Mouse (Mus musculus) heart, adult 11 months (tissue): ENCODE results near the gene Iqsec1.
"Not testable (repeated sequence)": the region's sequence is repeated elsewhere in the genome, so short reads cannot be mapped to it uniquely, and the experiment has no call there.

ENCODE experiments used
- DNase-seq: peaks from one replicate; pipeline ENCODE4 v3.0.0; 2022

Iqsec1 gene

DNA sequence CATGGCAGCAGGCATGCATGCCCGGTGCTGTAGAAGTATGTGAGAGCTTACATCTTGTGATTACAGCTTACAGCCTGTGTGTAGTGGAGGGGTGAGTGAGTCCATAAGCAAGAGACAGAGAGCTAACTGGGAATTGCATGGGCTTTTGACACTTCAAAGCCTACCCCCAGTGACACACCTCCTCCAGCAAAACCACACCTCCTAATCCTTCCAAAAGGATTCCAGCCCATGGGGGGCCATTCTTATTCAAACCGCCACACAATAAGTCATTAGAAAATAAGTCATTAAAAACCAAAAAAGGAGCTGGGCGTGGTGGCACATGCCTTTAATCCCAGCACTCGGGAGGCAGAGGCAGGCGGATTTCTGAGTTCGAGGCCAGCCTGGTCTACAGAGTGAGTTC lies 340.1 kb downstream of the Iqsec1 start:
- DNase-seq: no peak

DNA sequence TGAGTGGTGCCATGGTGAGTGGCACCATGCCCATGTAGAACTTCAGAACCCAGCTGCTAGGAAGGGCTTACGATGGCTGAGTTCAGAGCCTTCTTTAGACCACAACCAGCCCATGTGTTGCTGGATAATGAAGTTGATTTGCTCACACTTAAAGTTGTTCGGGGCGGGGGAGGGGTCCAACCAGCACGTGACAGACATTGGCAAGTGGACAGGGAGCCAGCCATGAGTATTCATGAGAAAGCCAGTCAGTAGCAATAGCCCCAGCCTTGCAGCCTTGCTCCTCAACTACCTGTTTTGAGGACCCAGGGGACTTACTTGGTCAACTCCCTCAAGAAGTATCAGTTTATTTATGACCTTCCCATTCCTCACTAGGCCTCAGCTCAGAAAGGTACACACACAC lies 343.5 kb downstream of the Iqsec1 start:
- DNase-seq: no peak

DNA sequence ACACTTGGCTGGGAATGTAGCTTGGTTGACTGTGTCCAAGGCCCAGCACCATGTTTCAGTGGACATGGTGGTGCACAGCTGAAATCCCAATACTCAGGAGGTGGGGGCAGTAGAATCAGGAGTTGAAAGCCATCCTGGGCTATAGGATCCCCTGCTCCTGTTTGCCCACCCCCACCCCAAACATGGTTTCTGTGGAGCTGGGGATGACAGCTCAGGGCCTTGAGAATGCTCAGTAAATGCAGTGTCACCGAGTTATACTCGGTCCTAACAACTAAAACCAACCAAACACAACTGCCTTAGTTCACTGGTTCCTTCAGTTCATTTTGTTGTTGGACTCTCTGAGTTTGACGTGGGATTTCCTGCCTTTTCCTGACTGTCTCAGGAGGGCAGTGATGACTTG lies 345.4 kb downstream of the Iqsec1 start:
- DNase-seq: peak; percentile 81

DNA sequence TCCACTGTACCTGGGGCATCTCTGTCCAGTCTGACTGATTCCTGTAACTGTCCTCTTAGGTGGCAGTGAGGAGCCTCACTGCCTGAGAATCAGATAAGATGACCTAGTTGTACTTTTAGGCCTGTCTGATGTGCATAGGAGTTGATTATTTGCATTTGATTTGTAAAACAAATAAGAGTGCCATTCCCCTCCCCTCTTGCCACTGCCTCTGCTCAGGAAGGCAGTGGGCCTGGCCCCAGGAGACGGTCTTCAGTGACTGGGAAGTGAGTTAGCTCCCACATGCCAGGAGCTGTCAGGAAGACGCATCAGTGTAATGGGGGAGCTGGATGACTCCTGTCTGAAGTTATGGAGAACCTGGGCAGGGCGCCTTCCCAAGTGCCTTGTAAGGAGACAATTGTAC lies 352.9 kb downstream of the Iqsec1 start:
- no peak for DNase-seq

DNA sequence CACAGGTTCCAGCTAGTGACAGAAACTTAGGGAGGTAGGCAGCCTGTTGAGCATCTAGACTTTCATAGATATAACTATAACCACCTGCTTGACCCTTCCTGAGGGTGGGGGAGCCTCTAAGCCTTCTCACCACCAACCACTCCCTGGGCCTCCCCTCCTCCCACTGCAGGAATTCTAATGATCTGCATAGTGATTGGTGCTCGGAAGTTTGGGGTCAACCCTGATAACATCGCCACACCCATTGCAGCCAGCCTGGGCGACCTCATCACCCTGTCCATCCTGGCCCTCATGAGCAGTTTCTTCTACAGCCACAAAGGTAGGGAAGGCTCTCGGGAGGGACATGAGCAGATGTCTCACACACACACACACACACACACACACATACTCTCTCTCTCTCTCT lies 353.4 kb downstream of the Iqsec1 start:
- DNase-seq: no peak

DNA sequence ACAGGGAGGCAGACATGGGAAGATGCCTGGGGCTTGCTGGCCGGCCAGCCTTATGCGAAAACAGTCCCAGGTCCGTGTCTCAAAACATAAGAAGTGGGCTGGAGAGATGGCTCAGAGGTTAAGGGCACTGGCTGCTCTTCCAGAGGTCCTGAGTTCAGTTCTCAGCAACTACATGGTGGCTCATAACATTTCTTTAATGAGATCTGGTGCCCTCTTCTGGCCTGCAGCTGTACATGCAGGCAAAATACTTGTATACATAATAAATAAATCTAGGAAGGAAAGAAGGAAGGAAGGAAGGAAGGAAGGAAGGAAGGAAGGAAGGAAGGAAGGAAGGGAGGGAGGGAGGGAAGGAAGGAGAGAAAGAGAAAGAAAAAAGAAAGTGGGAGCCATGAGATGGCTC lies 356.0 kb downstream of the Iqsec1 start:
- not testable (repeated sequence) for DNase-seq

DNA sequence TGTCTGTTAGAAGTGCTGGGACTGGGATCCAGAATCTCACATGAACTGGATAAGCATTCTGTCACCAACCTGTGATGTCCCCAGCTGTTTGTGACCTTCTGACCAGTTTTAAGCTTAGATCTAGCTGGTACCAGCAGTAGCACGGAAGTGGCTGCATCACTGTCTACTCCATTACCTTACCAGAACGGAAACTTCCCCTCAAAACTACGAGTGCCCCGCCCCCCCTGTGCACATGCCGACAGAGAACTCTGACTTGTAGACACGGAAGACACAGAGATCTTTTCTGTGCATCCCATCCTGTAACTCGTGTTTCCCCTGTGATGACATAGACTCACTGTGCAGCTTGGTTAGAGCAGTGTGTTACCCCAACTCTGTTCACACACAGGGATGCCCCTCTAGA lies 358.1 kb downstream of the Iqsec1 start:
- DNase-seq: no peak

DNA sequence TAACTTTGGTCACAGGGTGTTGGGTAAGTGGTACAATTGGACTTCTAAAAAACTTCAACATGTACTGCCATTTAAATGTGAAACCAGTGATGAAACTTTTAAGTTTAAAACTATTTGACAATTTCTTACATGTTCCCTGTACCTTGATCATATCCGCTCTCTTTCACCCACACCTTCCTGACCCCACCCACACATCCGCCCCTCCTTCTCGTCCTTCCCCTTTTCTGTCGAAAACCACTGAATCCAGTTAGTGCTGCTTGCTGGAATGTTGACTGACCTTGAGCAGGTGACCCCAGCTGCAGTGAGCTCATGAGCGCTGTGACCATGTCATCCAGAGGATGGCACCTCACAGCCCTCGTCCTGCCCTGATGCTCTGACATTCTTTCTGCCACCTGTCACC lies 359.0 kb downstream of the Iqsec1 start:
- DNase-seq: no peak

DNA sequence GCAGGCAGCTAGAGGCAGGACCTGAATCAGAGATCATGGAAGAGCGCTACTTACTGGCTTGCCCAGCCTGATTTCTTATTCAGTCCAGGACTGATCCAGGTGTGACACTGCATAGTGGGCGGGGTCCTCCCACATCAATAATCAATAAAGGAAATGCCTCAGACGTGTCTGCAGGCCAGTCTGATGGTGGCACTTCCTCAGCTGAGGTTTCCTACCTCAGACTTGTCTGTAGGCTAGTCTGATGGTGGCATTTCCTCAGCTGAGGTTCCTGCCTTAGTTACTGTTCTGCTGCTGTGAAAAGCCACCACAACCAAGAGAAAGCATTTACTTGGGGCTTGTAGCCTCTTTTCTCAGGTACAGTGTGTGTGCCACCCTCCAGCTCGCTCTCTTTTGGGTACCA lies 360.9 kb downstream of the Iqsec1 start:
- no peak for DNase-seq

DNA sequence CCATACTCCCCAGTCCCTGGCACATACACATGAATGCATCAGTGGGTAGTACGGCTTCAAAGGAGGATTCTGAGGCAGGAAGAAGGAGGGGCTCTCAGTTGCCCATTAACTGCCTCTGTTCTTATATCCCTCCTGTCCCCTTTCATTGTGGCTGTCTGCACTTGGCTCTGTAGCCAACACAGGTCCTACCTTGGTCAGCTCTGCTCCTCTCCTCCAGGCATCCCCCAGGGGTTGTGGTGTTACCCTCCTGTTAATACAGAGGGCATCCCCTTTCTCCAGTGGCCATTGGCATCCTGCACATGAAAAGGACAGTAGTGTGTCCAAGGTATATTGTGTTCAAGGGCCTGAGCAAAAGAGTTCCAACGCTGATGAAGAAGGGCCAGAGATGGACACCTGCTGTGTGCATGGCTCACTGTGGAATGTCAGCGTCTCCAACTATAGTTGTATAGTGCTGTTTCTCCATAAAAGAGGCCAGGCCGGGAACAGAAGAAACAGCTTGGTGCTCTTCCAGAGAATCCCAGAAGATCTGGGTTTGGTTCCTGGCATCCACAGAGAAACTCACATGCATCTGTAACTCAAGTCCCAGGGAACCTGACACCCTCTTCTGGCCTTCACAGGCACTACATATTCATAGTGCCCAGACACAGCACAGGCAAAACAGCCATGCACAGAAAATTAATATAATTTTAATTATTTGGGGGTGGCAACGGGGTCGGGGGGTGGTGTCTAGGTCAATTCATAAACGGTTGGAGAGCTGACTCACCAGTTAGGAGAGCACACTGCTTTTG lies 363.1 kb downstream of the Iqsec1 start:
- peak; percentile 92 for DNase-seq

DNA sequence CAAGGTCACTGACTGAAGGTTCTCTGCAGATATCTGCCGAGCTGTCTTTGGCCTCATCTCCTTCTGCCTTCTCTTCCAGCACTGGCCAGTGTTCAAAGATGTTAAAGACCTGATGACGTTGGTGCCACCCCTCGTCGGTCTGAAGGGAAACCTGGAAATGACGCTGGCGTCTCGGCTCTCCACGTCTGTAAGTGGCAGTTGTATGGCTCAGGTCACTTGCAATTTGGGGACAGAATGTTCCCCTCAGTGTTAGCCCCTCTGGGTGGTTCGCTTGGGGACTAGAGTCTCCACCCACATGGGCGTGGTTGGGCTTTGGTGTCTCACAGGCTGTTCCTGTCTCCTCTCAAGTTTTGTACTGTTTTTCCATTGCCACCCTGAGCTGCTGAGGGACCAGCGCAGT lies 363.8 kb downstream of the Iqsec1 start:
- DNase-seq: peak; percentile 98

DNA sequence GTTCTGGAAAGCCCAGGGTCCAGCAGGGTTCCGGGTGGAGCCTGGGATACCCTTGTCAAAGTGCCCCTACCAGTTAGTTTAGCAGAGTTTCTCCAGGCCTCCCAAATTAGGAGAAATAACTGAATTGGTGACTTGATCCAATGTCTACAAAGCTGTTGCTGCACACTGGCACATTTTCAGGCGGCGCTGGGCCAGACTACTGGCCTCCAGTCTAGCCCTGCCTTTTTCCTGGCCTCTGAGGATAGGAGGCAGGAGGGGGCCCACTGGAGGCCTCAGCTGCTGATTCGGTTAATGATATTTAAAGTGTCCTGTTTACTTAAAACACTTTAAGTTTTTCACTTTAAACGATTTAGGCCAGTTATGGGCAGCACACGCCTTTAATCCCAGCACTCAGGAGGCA lies 364.3 kb downstream of the Iqsec1 start:
- peak; percentile 98 for DNase-seq

DNA sequence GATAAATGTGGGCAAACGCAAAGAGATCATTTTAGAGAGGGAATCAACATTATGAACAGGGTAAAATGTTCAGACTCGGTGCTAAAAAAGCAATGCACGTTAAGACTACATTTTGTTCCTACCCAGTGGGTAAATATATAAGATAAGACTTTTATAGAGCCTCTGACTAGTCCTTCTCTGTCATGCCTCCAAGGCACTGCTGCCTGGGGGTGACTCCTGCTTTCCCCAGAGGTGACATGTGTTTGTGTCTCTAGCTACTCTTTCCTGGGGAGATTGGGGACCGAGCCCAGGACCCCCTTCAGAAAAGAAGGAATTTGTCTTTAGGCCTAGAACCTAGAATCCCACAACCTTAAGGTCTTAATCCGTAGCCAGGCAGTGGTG lies 365.0 kb downstream of the Iqsec1 start:
- no peak for DNase-seq

DNA sequence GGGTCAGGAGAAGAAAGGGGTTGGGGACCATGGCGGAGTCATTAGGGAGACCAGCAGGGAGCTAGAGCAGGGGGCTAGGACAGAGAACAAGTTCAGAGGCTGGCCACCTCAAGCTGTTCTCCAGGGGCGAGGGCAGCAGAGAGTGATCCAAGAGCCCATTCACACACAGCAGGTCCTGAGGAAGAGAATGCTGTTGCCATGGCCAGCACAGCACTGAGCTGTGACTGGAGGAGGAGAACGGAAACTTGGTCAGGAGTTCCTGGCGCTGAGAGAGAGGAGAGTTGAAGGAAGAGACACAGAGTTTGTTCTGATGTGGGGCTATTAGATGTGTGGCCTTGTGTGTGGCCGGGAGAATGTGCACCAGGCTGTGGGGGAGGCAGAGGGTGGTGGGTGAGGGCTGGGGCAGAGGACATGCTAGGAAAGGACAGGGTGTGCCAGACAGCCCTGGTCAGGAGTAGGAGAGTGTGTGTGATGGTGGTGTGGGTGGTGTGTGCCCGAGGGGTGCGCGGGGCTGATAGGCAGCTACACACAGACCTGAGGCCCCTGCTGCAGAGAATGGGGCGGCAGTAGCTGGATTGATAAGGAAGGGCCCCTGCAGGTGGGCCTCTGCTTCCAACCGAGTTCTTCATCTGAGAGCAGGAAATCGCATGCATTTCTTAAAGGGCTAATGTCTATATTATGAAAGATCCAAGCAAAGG lies 365.6 kb downstream of the Iqsec1 start:
- peak; percentile 93 for DNase-seq

DNA sequence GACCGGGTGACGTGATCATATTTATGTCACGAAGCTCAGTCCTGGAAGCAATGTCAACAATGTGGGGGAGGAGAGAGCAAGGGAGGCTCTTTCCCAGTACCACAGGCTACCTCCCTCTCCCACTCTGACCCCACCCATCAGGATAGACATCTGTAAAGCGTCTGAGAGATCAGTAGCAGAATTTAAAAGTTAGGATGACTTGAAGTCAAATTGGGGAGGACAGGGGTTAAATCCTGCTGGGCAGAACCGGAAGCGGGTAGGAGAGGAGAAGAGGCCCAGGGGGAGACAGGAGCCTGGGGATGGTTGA lies 366.9 kb downstream of the Iqsec1 start:
- no peak for DNase-seq

DNA sequence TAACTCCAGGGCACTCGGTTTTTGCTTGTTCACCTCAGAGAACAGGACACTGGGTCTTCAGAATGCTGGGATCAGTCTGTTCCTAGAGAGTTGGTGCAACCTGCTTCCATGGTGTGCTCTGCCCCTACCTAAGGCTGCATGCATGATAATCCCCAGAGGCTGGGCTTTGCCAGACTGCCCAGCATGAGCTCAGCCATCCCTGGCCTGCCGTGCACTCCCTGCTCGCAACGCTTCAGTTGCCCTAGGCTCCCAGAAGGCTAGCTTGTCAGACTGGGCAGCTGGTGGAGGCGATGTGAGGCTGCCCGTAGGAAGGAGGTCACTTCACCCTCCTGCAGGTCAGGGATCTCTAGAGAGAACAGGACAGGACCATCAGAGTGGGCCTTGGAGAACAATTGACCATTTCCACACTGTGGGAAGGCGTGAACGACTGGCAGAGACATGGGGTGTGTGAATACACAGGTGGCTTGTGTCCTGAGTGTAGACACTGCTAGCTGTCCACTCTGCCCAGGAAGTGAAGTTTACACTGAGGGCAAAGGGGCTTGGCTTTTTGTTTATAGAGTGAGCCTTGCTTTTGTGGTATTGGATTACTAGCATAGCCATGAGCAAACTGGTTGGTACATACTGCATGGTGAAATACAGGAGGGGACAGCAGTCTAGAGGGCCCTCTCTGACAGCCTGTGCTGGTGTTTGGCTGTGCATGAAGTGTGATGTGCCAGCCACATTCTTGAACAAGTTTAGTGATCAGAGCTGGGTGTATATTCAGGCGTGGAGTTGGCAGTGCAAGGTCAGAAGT lies 367.5 kb downstream of the Iqsec1 start:
- DNase-seq: no peak

DNA sequence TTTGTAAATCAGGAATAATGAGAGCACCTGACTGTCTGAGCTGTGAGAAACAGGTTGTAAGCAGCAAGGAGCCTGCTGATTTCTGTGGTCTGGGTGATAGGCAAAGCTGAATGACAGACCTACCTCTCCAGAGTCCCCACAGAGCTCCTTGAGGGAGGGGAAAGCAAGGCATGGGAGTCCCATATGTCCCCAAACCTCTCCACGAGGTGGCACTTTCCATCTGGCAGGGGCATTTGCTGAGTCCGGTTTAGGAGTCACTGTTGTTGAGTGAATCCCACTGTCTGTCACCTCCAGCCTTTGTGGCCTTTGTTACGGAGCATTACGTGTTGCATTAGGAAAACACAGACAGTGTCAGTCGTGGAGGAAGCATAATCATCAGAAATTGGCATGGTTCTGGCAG lies 368.5 kb downstream of the Iqsec1 start:
- no peak for DNase-seq

DNA sequence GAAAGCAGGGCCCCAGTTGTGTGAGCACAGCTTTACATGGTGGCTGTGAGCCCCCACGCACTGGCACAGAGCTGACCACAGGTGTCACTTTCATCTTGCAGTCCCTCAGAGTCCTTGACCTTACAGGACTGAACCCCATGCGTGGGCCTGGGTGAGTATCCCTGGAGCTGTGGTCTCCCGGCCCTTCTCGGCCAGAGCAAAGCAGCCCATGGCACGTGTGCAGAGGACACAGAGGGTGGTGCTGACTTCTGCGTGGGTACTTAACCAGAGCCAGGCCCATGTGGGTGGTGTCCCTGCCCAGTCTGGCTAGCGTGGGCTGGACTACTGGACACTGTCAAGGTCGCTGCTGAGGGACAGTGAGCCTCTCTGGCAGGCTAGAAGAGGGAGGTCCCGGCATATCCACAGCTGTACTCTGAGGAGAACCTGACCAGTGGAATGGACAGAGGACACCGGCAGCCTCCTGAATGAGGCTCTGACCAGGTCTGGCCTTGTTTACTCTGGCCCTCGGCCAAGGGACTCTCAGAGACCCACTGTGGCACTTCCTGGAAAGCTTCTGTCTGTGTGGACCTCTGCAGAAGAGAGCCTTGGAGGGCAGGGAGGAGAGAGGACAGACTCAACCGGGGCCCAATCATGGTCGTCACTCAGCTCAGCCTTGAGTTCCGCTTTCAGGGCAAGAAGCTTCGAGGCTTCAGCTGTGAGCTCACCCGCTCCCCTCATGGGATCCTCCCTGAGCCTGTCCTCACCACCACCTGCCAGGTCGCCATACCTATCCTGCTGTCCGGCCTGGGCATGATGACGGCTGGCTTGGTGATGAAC lies 369.5 kb downstream of the Iqsec1 start:
- peak; percentile 96 for DNase-seq

DNA sequence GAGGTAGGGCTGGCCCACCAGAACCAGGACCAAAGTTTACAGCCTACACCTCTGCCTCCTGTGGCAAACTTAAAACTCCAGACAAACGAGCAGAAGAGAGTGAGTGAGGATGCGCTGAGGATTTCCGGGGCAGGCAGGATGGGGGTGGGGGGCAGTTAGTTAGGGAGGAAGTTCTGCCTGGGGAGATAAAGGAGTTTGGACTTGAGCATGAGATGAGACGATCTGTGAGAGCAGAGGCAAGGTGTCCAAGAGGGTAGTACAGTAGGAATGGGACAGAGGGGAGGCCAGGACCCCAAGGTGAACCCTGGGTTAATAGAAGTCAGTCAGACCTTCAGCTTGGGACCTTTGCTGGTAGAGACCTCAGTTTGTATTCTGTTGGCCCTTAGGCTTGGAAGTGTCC lies 370.2 kb downstream of the Iqsec1 start:
- no peak for DNase-seq

DNA sequence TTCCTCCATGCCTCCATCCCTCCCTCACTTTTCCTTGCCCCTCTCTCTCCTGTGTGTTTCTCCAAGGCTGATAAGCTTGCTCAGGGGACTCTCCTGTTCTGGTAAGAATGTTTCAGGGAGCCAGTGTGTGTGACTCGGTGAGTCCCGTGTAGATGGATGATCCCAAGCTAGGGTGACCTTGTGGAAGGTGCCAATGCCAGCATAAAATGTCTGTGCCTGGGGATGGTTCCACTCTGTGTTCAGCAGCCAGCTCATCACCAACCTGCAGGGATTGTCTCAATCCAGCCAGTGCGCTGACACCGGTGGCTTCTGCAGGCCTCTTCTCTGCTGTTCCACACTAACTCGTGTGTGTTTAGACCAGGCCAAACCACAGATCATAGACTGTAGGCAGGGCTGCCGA lies 372.0 kb downstream of the Iqsec1 start:
- DNase-seq: no peak

DNA sequence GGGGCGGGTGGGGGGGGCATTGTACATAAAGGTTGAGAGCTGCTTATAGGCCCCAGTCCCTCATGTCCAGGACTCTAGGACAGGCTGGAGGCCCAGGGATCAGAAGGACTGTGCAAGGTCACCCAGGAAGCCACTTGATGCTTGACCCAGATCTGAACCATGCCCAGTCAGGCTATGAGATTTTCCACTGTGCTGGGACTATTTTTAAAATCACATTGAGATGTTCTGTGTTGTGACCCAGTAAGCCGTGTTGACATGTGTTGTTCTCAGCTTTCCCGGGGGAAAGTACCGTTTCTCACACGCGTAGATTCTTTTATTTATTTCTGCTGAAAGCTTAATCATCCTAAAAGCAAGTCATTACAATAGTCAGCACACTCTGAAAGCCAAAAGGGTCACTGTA lies 372.5 kb downstream of the Iqsec1 start:
- peak; percentile 96 for DNase-seq

DNA sequence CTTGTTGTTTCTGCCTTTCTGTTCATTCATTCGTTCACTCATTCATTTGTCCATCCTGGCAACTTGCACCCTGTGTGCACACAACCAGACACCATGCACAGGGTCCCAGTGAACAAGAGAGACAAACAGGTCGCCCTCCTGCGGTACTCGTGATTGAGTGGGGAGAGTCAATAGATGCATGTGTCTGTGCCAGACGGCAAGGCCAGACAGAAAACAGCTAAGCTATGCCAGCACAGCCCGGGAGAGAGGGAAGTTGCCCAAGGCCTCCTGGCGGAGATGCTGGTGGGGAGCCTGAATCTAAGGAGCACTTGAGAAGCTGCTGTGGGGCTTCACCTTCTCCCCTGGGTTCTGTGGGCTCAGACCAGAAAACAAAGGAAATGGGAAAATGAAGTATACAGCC lies 373.1 kb downstream of the Iqsec1 start:
- DNase-seq: peak; percentile 94

DNA sequence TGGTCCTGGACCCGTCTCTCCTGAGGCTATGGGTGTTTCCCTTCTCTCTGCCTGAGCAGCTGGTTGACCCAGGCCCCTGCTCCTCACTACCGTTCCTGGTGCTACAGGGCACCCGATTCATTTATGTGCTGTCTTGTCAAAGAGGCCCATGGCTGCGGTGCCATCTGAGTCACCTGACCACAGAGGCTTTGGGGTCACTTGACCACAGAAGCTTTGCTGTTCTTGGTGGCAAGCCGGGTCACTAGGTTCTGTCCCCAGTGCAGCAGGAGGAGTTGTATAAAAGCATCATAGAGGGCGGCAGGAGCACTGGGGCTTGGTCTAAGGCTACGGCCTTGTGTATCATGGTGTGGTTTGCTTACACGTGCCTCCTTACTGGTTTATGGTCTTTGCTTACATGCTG lies 375.2 kb downstream of the Iqsec1 start:
- DNase-seq: no peak
